Mouse (Mus musculus): ENCODE results near the gene Eid1. TPM values are rescaled to one million over a fixed set of nuclear protein-coding genes. Genes with fewer than 3 reads are reported as not detected.

The Eid1 gene
- 37.8 and 42.8 TPM in 2 replicates for polyA plus RNA-seq (2021; fragmentation: Nextera tagmentation)
- long read RNA-seq, experiment 1, transcript Eid1-201 (1 exons, 1,691 nt), result major isoform, 68 of 68 reads
- long read RNA-seq, experiment 1, partial matches to known transcripts, result 0 of 68 reads
- long read RNA-seq, experiment 1, other reads (novel, unspliced or antisense), result 0 of 68 reads
- long read RNA-seq, experiment 2, transcript Eid1-201 (1 exons, 1,691 nt), result major isoform, 43 of 44 reads
- long read RNA-seq, experiment 2, partial matches to known transcripts, result 0 of 44 reads
- long read RNA-seq, experiment 2, other reads (novel, unspliced or antisense), result 1 of 44 reads

GRCm38 (mm10) chr2:125672957-125673631 lies at the start of gene Eid1:
Gene Eid1, plus strand, starts transcription at chr2:125673095.

GRCm38 (mm10) chr2:125624837-125625351 lies 48.0 kb upstream of the Eid1 start, which contains the start of gene Cep152:
Gene Cep152, minus strand, starts transcription at chr2:125625113.

GRCm38 (mm10) chr2:125724086-125724430 lies 51.2 kb downstream of the Eid1 start, which contains the start of gene Shc4:
Gene Shc4, minus strand, starts transcription at chr2:125724148.

Other genes starting within 250 kb of the Eid1 start
- gene Gm9913, start 168.0 kb upstream of the Eid1 start, polyA plus RNA-seq (2021; fragmentation: Nextera tagmentation), result 0.16 TPM in 1 of 2 replicates, not detected in the other
- 0.41 and 0.44 TPM in 2 replicates for gene Fbn1, start 165.1 kb upstream of the Eid1 start, polyA plus RNA-seq (2021; fragmentation: Nextera tagmentation)
- gene Cep152, start 48.0 kb upstream of the Eid1 start, polyA plus RNA-seq (2021; fragmentation: Nextera tagmentation), result 0.40 and 0.48 TPM in 2 replicates
- gene Shc4, start 51.1 kb downstream of the Eid1 start, polyA plus RNA-seq (2021; fragmentation: Nextera tagmentation), result 1.2 and 1.3 TPM in 2 replicates
- 17.4 and 17.5 TPM in 2 replicates for gene Secisbp2l, start 109.8 kb downstream of the Eid1 start, polyA plus RNA-seq (2021; fragmentation: Nextera tagmentation)
- 22.9 and 23.1 TPM in 2 replicates for gene Galk2, start 186.0 kb downstream of the Eid1 start, polyA plus RNA-seq (2021; fragmentation: Nextera tagmentation)
- 50.6 and 52.7 TPM in 2 replicates for gene Cops2, start 186.0 kb downstream of the Eid1 start, polyA plus RNA-seq (2021; fragmentation: Nextera tagmentation)